Mouse (Mus musculus) right cerebral cortex, postnatal 36 days (tissue): ENCODE data around the gene Ern2.

Experiments used
- DNase-seq, 2 experiments: peaks; one replicate each; pipeline ENCODE4 v3.0.0; 2022; ENCODE audit warnings: low spot score in 2 of 2, mixed read lengths in 1 of 2

The Ern2 gene

DNA sequence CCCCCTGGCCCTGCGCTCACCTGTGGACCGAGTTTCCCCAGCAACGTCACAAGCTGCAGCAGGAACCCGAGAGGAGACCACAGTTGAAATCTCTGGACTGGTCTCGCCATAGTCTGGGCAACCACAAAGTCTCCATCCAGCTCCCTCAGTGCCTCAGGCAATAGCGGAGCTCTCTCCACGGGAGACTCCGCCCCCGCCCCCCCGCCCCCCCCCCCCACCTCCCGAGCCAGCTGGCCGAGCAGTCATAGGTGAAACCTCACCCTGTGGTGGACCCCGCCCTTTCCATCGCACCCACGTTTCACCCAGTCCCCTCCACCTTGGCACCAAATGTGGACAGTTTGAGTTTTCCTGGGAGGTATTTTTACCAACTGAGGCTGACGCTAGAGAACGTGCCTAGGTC, at the start of gene Ern2:
TSS of gene Ern2 (minus strand) at position 165 of the 400 bp plus-strand sequence.
- DNase-seq, result no peak

DNA sequence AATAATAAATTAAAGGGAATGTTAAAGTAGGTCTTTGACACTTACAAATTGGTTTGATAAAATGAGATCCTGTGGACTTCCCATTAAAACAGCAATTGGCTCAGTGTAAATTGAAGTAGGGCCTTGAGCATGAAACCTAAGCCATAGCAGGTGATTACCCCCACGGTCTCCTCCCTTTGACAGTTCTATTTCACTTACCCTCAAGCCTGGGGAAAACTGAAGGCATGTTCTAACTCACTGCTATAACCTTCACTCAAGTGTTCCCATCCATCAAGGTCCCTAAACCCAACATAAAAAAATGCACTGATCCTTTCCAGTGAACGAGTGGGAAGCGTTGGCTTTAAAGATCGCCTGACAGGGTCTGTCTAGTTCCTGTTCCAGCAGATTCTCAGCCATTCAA, 44.9 kb upstream of the Ern2 start:
- DNase-seq, result no peak

DNA sequence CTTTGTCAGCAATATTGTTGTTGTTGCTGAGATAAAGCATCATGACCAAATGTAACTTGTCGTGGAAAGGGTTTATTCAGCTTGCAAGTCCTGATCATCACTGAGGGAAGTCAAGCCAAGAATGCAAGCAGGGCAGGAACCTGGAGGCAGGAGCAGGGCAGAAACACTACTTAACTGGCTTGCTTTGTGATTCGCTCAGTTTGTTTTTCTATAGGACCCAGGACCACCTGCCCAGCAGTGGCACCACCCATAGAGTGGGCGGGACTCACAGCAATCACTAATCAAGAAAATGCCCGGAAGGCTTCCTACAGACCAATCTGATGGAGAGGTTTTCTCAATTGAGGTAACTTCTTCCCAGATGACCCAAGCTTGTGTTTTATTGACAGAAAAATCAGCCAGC, 43.9 kb upstream of the Ern2 start:
- no peak for DNase-seq

DNA sequence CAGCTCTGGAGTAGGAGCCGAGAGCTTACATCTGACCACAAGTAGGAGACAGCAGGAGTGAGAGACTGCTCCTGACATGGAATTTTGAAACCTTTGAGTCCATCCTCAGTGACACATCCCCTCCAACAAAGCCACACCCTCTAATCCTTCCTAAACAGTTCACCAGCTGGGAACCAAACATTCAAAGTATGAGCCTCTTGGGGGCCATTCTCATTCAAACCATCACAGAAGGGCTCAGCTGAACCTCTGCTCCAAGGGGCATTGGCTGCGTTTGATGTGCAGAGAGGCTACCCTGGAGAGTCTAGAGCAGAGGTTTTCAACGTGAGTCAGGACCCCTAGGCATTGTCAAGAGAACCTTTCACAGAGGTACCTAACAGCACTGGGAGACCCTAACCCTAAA, 43.3 kb upstream of the Ern2 start:
- DNase-seq, result no peak

DNA sequence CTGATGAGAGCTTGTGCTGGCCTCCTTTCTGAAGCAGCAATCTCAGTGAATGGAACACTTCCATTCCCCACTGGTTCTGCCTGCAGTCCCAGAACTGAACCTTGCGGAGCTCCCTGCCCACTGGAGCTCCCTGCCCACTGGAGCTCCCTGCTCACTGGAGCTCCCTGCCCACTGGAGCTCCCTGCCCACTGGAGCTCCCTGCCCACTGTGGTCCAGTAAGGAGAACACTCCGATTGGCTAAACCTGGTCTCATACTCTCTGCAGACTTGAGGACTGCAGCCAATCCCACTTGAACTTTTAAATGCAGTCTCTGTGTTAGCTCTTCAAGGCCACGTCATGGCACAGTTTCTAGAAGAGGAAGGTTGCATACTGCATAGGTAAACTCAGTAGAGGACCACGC, 40.7 kb upstream of the Ern2 start:
- DNase-seq, result no peak

DNA sequence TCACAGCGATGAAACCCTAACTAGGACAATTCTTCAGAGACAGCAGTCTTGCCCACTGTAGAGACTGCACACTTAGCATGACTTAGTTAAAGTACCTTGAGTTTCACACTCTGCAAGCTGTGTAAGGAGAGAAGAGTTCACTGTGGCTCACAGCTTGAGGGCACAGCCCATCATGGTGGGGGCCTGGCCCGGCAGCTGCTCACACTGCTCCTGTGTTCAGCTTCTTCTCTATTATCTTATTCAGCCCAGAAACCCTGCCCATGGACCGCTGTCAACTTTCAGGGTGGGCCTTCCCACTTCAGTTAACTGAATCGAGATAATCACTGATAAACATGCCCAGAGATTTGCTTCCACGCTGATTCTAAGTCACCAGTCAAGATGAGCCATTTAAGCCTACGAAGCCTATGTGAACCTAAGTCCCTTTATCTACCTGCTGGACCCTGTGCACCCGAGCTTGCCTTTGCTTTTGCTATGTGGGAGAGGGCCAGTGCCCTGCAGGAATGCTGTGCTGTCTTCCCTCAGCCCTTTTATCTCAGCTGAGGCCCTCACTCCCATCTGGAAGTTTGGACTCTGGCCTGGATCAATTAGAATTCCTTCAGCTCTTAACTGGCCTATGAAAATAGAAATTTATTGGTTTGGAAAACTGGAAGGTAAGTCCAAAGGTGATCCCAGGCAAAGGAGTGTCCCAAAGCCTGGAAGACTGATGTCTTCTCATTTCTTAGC, 40.2 kb upstream of the Ern2 start:
- DNase-seq, result no peak

DNA sequence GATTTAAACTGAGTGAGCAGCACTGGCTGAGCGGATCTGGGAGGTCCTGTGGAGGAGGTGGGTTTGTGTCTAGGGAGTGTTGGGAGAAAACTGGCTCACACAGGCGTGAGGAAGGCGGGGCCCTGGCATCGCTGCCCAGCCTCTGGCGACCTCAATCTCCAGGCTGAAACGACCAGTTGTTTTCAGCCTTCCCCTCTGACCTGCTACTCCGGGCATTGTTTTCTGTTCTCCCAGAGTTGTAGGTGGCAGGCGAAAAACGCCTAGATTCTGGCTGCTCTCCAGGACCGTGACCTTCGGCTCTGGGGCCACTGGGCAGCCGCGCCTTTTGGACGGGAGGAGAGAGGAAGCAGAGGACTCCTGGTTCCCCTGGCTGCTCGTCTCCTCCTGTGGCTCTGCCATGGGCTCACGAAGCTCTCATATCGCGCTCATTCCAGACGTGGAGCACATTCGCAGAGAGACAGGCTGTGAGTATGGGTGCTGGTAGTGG, 33.4 kb upstream of the Ern2 start, which contains the start of gene Chp2:
TSS of gene Chp2 (plus strand) at position 182 of the 487 bp plus-strand sequence.
- no peak for DNase-seq

DNA sequence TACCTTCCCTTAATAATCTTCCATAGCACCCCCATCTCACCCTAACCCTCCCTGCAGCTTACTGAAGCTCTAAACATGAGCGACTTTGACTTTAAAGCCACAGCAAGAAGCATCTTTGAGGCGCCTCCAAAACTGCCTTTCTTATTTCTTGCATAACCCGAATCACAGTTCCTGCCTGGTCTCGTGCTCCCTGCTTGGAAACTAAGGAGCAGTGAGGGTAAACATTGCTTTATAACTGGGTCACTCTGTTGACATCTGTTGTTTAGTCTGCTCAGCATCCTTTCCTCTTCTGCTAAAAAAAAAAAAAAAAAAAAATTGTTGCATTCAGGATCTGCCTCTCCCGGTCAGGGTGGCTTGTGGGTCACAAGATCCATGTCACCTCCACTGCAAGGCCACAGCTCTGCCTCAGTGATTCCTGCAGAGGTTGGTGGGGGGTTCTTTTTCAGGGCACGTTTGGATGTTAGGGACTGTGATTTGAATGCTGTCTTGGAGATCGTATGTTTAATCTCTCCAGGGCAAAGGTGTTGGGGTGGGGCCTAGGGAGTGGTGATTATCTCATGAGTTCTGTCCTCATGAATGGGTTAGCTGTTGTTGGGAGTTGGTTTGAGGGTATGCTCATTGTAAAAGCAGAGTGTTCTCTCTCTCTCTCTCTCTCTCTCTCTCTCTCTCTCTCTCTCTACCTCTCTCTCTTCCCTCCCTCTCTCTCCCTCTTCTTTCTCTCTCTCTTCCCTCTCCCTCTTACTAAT, 22.4 kb upstream of the Ern2 start:
- DNase-seq, result no peak

DNA sequence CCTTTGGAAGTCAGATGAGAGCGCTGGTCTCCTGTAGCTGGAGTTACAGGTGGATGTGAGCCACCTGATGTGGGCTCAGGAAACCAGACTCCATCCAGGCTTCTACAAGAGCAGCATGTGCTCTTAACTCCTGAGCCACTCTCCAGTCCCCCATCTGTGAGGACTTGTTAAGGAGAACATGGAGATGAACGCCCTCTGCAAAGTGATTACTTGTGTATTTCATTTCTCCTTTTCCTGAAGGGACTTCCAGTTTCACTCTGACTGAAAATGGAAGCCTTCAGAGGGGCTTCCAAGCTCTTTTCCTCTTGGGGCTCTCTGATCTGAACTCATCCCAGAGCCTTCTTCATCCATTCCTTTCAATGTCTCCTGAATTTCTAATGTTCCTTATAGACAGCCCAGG, 20.1 kb upstream of the Ern2 start:
- no peak for DNase-seq

DNA sequence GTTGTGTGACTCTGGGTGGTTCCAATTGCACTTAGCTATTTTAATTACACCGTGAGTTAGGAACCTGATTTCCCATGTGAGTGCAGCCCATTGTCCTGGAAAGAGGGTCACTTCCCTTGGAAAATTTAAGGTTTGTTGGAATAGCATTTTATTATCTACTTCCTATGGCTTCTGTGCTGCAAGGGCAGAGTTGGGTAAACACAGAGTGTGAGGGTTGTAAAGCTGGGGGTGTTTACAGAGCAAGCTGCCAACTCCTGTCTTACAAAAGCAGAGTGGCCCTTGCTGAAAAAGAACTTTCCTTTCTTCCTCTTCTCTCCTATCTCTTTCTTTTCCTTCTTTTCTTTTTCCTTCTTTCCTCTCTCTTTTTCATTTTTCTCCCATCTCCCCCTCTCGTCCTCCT, 17.9 kb upstream of the Ern2 start:
- no peak for DNase-seq

DNA sequence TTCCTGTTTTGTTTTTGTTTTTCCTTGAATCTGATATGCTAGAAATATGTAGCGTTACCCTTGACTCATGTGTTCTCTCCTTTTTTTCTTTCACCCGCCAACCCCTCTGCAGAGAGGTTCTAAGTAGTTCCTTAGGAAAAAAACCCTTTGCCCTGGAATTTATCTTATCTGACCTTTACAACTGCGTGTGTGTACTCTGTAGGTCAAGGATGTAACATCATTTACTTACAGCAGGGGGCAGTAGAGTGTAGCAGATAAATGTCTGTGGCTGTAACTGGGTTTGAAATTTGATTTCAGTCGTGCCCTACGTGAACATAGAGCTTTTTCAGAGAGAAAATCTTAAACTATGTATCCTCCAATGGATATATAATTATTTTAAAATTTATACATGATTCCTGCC, 13.3 kb upstream of the Ern2 start:
- DNase-seq, result no peak

DNA sequence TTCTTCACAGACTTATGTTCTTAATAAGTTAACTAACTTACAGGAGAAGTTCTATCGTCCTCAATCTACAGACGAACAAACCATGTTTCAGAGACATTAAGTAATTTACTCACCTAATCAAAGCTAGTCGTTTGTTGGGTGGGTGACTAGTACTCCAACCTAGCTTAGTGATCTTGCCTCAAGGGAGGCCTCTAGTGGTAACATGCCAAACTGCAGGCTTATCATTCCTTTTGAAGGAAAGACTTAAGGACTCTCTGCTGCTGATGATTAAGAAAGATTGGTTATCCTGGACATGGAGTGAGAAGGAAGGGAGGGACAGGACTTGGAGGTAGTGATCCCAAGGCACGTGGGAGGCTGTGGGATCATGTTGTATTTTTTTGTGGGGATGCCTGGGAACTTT, 11.3 kb upstream of the Ern2 start:
- DNase-seq, result no peak

DNA sequence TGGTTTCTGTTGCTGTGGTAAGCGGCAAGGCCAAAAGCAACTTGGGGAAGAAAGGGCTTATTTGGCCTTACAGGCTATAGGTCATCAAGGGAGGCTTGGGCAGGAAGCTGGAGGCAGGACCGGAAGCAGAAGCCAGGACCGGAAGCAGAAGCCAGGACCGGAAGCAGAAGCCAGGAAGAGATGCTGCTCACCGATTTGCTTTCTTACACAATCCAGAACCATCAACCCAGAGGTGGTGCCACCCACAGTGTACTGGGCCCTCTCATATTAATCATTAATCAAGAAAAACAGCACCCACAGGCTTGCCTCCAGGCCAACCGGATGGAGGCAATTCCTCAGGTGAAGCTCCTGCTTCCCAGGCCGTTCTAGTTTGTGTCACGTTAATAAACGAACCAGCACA, 10.8 kb upstream of the Ern2 start:
- no peak for DNase-seq

DNA sequence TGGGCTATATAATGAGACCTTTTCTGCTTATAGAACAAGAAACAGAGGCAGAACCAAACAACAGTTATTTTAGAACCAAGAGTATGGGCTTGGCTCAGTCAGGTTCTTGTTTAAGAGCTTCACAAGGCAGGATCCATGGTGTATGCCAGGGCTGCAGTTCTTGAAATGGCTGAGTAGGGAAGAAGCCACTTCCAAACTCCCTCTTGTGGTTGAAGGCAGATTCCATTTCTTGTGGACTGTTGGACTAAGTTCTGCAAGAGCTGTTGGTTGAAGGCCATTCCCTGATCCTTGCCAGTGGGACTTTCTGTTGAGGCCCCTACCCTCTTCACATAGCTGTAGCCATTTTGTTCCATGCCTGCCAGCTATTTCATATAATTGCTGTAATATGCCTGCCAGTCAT, 7.9 kb upstream of the Ern2 start:
- no peak for DNase-seq

DNA sequence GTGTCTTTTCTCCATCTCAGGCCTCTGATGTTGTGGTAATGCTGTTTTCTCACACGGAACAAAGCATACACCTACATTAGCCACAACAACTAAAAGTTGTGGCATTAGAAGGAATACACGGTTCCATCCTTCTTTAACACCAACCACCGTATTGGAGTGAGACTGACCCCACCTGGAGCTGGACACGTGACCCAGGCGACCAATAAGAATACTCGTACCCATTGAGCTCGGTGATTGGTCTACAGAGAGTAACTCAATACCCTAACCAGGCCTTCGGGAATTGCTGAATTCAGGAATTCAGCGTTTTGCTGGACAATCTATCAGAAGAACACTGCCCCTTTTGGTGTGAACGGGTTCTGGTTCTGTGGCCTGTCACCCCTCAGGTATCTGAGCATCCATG, 5.1 kb upstream of the Ern2 start:
- no peak for DNase-seq

DNA sequence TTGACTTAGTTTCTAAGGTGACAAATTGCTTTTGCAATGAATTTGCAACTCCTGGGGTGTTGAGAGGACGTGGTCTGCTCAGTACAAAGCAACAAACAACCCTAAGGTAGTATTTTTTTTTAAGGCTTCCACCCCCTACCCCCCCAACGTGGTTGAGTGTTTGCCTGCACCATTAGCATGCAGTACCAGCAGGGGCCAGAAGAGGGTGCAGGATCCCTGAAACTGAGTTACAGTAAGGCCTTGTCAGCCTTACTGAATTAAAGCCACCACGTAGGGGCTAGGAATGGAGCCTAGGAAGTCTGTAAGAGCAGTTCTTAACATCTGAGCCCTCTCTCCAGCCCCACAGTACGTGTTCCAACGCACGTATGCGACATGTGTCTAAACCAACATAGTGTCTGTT, 3.5 kb upstream of the Ern2 start:
- no peak for DNase-seq

DNA sequence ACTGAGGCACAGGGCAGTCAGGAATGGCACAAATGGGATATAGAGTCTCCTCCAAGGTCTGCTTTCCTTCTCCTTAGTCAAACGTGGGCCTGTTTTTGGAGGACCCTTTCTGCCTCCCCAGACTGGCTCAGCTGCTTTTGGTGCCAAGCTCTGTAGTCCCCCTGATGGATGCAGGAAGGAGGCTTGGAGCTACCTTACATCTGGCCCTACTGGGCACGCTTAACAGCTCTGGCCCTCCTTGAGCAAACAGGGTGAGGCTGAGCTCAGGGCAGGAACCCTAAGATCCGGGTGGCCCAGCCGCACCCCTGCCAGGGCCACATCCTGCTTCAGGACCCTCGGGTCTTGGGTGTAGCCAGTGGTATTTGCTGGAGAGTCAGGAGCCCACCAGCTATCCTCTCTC, 1.4 kb downstream of the Ern2 start:
- DNase-seq, result no peak

DNA sequence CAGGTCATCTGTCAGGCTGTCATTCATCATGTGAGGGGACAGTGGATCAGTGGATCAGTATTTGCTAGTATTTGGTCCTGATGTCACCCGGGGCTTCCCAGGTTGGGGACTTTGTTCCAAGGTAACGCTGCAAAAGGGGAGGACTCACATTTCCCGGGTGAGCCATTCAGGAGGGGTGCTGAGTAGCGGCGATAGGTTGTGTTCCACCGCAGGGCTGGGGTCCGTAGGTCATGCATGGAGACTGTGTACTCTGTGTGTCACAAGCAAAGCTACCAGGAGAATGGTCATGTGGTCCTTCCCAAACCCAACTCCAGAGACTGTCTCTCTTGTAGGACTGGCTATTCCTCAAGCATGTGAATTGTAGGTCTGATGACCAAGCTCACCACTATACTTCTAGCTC, 5.3 kb downstream of the Ern2 start:
- DNase-seq, result no peak

DNA sequence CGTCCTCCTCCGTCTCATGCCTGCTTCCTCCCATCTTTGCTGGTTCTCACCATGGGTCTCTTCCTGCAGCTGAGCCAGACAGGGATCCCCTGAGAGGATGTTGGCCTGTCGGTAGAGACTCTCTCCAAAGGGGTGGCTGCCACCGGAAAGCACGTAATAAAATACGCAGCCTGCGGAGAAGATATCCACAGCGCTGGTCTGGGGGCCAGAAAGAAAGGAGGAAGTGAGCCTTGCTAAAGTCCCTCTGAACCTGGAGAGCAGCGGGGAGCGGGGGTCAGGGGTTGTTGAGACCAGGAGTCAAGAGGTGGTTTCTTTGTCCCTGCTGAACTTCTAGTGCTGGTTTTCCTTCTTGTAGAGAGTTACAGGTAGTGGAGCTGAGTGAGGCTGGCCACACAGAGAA, 14.4 kb downstream of the Ern2 start:
- DNase-seq, result no peak

DNA sequence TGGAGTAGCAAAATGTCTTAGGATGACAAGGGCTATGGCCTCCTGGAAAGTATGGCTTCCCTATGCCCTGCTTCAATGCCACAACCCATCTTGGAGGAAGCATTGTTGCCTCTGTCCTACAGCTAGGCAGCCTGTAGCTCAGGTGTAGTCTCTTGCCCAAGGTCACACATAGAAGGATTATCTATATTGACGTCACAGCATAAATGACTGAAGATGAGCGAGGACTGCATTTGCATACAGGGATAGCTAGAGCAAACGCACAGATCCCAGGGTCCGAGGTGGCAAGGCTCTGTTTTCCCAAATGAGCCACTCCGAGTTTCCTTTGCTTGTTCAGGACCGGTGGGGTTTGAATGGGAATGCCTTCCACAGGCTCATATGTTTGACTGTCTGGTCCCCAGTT, 15.3 kb downstream of the Ern2 start:
- DNase-seq, result no peak

DNA sequence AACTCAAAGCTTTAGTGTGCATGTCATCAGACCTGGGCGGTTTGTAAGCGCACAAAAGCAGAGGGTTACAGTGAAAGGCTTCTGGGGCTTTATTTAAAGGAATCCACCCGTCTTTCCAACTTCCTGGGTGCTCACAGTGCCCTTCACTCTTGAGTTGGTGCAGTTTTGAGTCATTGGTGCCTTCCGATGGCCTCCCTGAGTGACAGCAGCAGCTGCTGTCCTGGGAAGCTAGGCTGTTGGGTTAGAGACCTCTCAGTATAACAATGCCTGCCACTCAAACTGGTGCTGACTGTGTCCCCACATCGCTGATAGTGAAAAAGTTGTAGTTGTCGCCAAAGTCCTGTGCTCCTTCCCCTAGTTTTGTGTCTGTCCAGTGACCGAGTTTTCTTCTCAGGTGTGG, 18.8 kb downstream of the Ern2 start:
- no peak for DNase-seq

DNA sequence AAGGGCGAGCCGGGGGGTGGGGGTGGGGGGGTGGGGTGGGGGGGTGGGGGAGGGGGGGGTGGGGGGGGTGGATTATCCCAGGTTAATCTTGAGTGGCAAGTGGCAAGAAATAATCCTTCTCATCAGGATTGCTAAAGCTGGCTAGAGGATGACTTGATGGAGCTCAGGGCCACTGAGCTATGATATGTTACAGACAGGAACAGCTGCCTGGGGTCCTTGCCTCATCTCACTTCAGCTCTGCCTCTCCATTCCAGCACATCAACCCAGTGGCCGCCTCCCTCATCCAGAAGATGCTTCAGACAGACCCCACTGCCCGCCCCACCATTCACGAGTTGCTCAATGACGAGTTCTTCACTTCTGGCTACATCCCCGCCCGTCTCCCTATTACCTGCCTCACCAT, 22.2 kb downstream of the Ern2 start:
- DNase-seq, result no peak

DNA sequence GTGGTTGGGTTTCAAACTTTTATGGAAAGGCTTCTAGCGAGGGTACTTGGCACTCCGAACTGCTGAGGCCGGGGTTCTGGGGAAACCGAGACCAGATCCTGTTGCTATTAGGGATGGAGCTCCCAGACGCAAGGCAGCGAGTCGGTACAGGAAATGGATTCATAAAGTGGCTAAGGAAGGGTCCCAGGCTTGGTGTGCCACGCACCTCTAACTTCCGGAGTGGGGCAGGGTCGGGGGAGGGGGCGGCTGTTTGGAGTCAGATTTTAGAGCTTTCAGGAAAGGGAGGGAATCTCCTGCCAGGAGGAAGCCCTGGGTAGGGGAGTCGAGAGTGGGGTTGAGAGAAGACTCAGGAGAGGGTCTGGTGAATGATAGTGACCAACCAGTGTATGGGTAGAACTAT, 26.0 kb downstream of the Ern2 start:
- no peak for DNase-seq
